Mouse (Mus musculus) G1E (cell line): ENCODE measurements around the gene Cpne5.

Experiments used
- CTCF ChIP-seq: IDR thresholded peaks from 2 replicates; pipeline ENCODE4 v1.5.1; 2012; ENCODE audit warnings: low read depth, low read length, inconsistent platforms, mixed read lengths
- GATA1 ChIP-seq: IDR thresholded peaks from 2 replicates; pipeline ENCODE4 v1.6.1; 2012; ENCODE audit warnings: borderline replicate concordance, low read length, inconsistent platforms, mixed read lengths
- TAL1 ChIP-seq: conservative IDR thresholded peaks from 2 replicates; pipeline ENCODE4 v1.6.1; 2012; ENCODE audit warnings: low read depth, low read length, inconsistent platforms, mixed read lengths

GRCm38 (mm10) chr17:29175693-29176092, 62.3 kb downstream of the Cpne5 start:
- TF ChIP-seq CTCF = no peak
- no peak for TF ChIP-seq GATA1
- TF ChIP-seq TAL1 = no peak
